Mouse (Mus musculus): Measurements from ENCODE around the gene Mis18bp1.
"Not testable (repeated sequence)": the region's sequence is repeated elsewhere in the genome, so short reads cannot be mapped to it uniquely, and the experiment has no call there.

Gene Mis18bp1

GRCm38 (mm10) chr12:65172021-65172951 is at the start of gene Mis18bp1:
Gene Mis18bp1 (minus strand): TSS chr12:65172604.
- peak; percentile 95 for DNase-seq

GRCm38 (mm10) chr12:65216404-65216840 is 44.0 kb upstream of the Mis18bp1 start:
- no peak for DNase-seq

GRCm38 (mm10) chr12:65206431-65206830 is 34.0 kb upstream of the Mis18bp1 start:
- DNase-seq: no peak

GRCm38 (mm10) chr12:65201812-65202211 is 29.4 kb upstream of the Mis18bp1 start:
- no peak for DNase-seq

- no peak for DNase-seq
Observed at GRCm38 (mm10) chr12:65194003-65194530, 21.7 kb upstream of the Mis18bp1 start.

- no peak for DNase-seq
Observed at GRCm38 (mm10) chr12:65189213-65189612, 16.8 kb upstream of the Mis18bp1 start.

- DNase-seq: no peak
Observed at GRCm38 (mm10) chr12:65187365-65187764, 15.0 kb upstream of the Mis18bp1 start.

GRCm38 (mm10) chr12:65173736-65174135 is 1.3 kb upstream of the Mis18bp1 start:
- no peak for DNase-seq

GRCm38 (mm10) chr12:65172959-65173358 is 555 bp upstream of the Mis18bp1 start:
- DNase-seq: peak; percentile 82 to 84

- not testable (repeated sequence) for DNase-seq
Observed at GRCm38 (mm10) chr12:65136121-65136520, 36.3 kb downstream of the Mis18bp1 start.

GRCm38 (mm10) chr12:65119451-65119850 is 53.0 kb downstream of the Mis18bp1 start:
- no peak for DNase-seq

GRCm38 (mm10) chr12:65118968-65119367 is 53.4 kb downstream of the Mis18bp1 start:
- no peak for DNase-seq

GRCm38 (mm10) chr12:65114978-65115377 is 57.4 kb downstream of the Mis18bp1 start:
- not testable (repeated sequence) for DNase-seq

GRCm38 (mm10) chr12:65113925-65114324 is 58.5 kb downstream of the Mis18bp1 start:
- DNase-seq: no peak

- DNase-seq: no peak
Observed at GRCm38 (mm10) chr12:65112811-65113210, 59.6 kb downstream of the Mis18bp1 start.

- DNase-seq: no peak
Observed at GRCm38 (mm10) chr12:65111503-65111902, 60.9 kb downstream of the Mis18bp1 start.

- no peak for DNase-seq
Observed at GRCm38 (mm10) chr12:65108746-65109145, 63.7 kb downstream of the Mis18bp1 start.
